Mouse (Mus musculus): ENCODE data around the gene Fbxo27. TPM values are rescaled to one million over a fixed set of nuclear protein-coding genes. Genes with fewer than 3 reads are reported as not detected.
A peak's percentile ranks its signal among the peaks of the same experiment; 100 is the strongest.
"Not testable (repeated sequence)": the region's sequence is repeated elsewhere in the genome, so short reads cannot be mapped to it uniquely, and the experiment has no call there.

The Fbxo27 gene
- 4.7 and 6.3 TPM in 2 replicates for polyA plus RNA-seq (2016; fragmentation: Nextera tagmentation; extraction: Ambion mirVana)

DNA sequence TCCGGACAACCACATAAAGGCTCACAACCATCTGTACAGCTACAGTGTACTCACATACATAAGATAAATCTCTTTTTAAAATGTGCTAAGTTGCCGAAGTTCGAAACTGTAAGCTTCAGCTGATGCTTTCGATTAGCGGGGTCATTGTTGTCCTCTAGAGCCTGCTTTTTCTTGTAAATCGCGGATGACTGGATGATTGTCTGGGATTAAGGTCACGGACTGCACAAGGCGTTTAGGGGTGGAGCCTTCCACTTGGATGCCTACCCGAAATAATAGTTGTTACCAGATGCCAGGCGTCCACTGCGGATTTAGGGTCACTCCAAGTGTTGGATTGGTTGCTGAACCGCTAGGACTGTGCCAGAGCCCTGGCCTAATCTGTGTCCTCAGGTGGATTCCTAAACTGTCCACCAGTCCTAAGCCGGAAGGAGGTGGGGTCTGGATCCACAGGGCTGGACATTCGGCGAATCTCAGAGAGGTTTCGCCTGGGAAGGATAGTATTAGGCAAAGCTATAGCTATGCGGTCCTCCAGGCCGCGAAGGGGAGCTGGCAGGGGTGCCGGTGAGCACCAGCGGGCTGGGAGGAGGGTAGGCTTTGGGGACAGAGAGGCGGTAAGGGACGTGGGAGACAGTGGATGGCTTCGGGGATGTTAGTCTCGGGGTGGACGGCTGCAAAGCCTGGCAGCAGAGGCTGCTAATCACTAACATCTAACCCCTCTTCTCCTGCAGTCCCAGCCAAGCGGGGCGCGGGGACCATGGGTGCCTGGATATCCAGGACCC is at the start of gene Fbxo27:
Fbxo27 (plus strand) TSS at position 305 of the 776 bp plus-strand sequence.
- Histone ChIP-seq H3K36me3 (0 out of 2 replicates have a peak, but pooled peaks cover 4% of the 10 kb centered on the region), H3K4me1 (peaks cover 15% of the 10 kb centered on the region), H3K4me3 (peak within 1 kb of the TSS; percentile 68), H3K27me3 (ENCODE audit: insufficient read depth, poor library complexity, severe bottlenecking) (peaks cover 32% of the 10 kb centered on the region), H3K9me3 (no peaks in the 10 kb centered on the region), H3K27ac (peak within 1 kb of the TSS; percentile 80)
- peak; percentile 77 for DNase-seq (ENCODE audit: low spot score)
- 33% methylated on average over 30 of the region's 30 CpGs for WGBS

DNA sequence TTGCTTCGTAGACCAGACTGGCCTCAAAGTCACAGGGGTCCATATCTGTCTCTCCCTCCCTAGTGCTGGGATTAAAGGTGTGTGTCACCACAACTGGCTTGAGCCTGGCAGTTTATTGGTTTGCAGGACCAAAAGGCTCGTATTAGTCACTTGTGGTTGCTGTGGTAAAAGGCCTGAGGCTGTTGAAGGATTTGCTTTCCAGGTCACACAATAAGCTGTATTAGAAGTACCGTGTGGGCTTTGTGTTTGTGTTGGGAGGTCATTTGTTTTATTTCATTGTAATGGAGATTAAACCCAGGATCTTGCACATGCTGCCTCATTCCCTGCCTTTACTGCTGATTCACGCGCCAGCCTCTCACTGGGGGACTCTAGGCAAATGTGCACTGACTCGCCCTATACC is 47.3 kb upstream of the Fbxo27 start:
- Histone ChIP-seq H3K9me3 (no peaks in the 10 kb centered on the region), H3K27ac (no peak overlapping the region), H3K4me1 (no peaks in the 10 kb centered on the region), H3K4me3 (no peak overlapping the region), H3K27me3 (ENCODE audit: insufficient read depth, poor library complexity, severe bottlenecking) (no peaks in the 10 kb centered on the region), H3K36me3 (no peaks in the 10 kb centered on the region)
- 75% methylated on average over 6 of the region's 6 CpGs for WGBS
- no peak for DNase-seq (ENCODE audit: low spot score)

DNA sequence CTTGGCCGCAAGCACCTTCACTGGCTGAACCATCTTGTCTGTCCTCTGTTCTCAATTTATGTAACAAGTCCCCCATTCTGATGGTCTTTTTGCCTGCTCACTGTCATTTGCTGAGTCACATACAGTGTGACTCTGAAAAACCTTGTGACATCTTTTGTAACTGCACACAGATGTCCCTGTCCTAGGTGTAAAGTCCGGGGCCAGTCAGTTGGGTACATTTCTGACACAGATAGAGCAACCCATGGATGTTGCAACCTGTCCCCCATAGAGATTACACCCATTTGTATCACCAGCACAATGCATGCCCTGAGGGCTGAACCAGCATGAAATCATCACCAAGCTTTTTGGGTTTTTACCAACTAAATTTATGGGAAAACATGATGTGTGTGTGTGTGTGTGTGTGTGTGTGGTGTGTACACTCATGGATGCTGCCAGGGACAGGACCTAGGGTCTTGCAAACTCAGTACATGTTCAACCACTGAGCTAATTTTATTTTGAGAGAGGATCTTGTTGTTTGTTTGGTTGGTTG is 46.6 kb upstream of the Fbxo27 start:
- H3K9me3 ChIP-seq: no peaks in the 10 kb centered on the region
- H3K27ac ChIP-seq: no peak overlapping the region
- DNase-seq (ENCODE audit: low spot score): no peak
- no peaks in the 10 kb centered on the region for H3K27me3 ChIP-seq (ENCODE audit: insufficient read depth, poor library complexity, severe bottlenecking)
- no peaks in the 10 kb centered on the region for H3K4me1 ChIP-seq
- 85% methylated on average over 2 of the region's 2 CpGs for WGBS
- H3K4me3 ChIP-seq: no peak overlapping the region
- no peaks in the 10 kb centered on the region for H3K36me3 ChIP-seq

- H3K4me3 ChIP-seq: no peak overlapping the region
- no peaks in the 10 kb centered on the region for H3K9me3 ChIP-seq
- no peaks in the 10 kb centered on the region for H3K36me3 ChIP-seq
- no peak overlapping the region for H3K27ac ChIP-seq
- no peaks in the 10 kb centered on the region for H3K27me3 ChIP-seq (ENCODE audit: insufficient read depth, poor library complexity, severe bottlenecking)
- no peak for DNase-seq (ENCODE audit: low spot score)
- WGBS: 51% methylated on average over 7 of the region's 7 CpGs
- H3K4me1 ChIP-seq: no peaks in the 10 kb centered on the region
Measured at GRCm38 (mm10) chr7:28647016-28647415, 45.6 kb upstream of the Fbxo27 start.

- H3K4me3 ChIP-seq: no peak overlapping the region
- H3K4me1 ChIP-seq: no peaks in the 10 kb centered on the region
- H3K36me3 ChIP-seq: no peaks in the 10 kb centered on the region
- H3K27ac ChIP-seq: no peak overlapping the region
- no peak for DNase-seq (ENCODE audit: low spot score)
- no peaks in the 10 kb centered on the region for H3K9me3 ChIP-seq
- no peaks in the 10 kb centered on the region for H3K27me3 ChIP-seq (ENCODE audit: insufficient read depth, poor library complexity, severe bottlenecking)
- WGBS: 86% methylated on average over 2 of the region's 2 CpGs
Measured at GRCm38 (mm10) chr7:28651157-28651556, 41.5 kb upstream of the Fbxo27 start.

- Histone ChIP-seq H3K4me3 (no peak overlapping the region), H3K4me1 (no peaks in the 10 kb centered on the region), H3K27me3 (ENCODE audit: insufficient read depth, poor library complexity, severe bottlenecking) (no peaks in the 10 kb centered on the region), H3K36me3 (no peaks in the 10 kb centered on the region), H3K9me3 (no peaks in the 10 kb centered on the region), H3K27ac (no peak overlapping the region)
- DNase-seq (ENCODE audit: low spot score): no peak
- 72% methylated on average over 4 of the region's 4 CpGs for WGBS
Measured at GRCm38 (mm10) chr7:28656430-28656829, 36.2 kb upstream of the Fbxo27 start.

GRCm38 (mm10) chr7:28665620-28666579 is 26.7 kb upstream of the Fbxo27 start:
- 32% methylated on average over 15 of the region's 15 CpGs for WGBS
- H3K9me3 ChIP-seq: no peaks in the 10 kb centered on the region
- DNase-seq (ENCODE audit: low spot score): no peak
- H3K27me3 ChIP-seq (ENCODE audit: insufficient read depth, poor library complexity, severe bottlenecking): 0 out of 2 replicates have a peak, but pooled peaks cover 4% of the 10 kb centered on the region
- H3K36me3 ChIP-seq: no peaks in the 10 kb centered on the region
- peak overlapping the region; percentile 15; the same call in 1 of the 2 replicates for H3K4me3 ChIP-seq
- 0 out of 2 replicates have a peak, but pooled peaks cover 3% of the 10 kb centered on the region for H3K4me1 ChIP-seq
- H3K27ac ChIP-seq: no peak overlapping the region

DNA sequence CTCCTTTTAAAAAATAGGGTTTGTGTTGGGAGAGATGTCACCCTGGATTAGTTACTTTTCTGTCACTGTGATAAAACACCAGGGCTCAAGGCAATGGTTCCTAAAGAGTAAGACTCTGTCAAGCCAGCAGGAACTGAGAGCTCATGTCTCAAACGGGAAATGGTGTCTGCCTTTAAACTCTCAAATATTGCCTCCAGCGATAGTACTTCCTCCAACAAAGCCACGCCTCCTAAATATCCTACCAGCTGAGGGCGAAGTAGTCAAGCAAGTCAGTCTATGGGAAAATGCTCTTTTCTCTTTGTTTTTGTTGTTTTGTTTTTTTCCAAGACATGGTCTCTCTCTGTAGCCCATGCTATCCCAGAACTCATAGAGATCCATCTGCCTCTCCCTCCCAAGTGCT is 21.5 kb upstream of the Fbxo27 start:
- Histone ChIP-seq H3K27ac (no peak overlapping the region), H3K4me1 (0 out of 2 replicates have a peak, but pooled peaks cover 2% of the 10 kb centered on the region), H3K4me3 (no peak overlapping the region), H3K27me3 (ENCODE audit: insufficient read depth, poor library complexity, severe bottlenecking) (no peaks in the 10 kb centered on the region), H3K36me3 (no peaks in the 10 kb centered on the region), H3K9me3 (no peaks in the 10 kb centered on the region)
- no peak for DNase-seq (ENCODE audit: low spot score)
- 70% methylated on average over 4 of the region's 4 CpGs for WGBS

DNA sequence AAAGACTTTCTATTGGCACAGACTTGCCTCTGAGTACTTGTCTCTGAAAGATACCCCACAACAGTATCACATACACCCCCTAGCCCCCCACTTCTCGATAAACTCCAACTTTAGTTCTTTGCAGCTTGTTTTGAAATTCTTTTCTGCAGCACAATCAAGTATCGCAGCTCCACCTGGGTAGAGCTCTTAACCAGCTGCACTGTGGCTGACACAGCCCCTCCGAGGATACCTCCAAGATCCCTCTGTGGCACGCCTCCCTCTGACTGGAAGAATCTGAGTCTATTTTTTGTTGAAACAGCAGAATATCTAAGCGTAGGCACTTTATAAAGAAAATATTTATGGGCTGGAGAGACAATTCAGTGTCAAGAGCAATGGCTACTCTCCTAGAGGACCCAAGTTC is 20.4 kb upstream of the Fbxo27 start:
- H3K27ac ChIP-seq: no peak overlapping the region
- 88% methylated on average over 5 of the region's 5 CpGs for WGBS
- H3K27me3 ChIP-seq (ENCODE audit: insufficient read depth, poor library complexity, severe bottlenecking): no peaks in the 10 kb centered on the region
- no peak overlapping the region for H3K4me3 ChIP-seq
- no peaks in the 10 kb centered on the region for H3K4me1 ChIP-seq
- H3K36me3 ChIP-seq: no peaks in the 10 kb centered on the region
- H3K9me3 ChIP-seq: no peaks in the 10 kb centered on the region
- no peak for DNase-seq (ENCODE audit: low spot score)

- 52% methylated on average over 5 of the region's 5 CpGs for WGBS
- not testable (repeated sequence) for H3K36me3 ChIP-seq; DNase-seq (ENCODE audit: low spot score); H3K27ac ChIP-seq; H3K27me3 ChIP-seq (ENCODE audit: insufficient read depth, poor library complexity, severe bottlenecking); H3K9me3 ChIP-seq; H3K4me3 ChIP-seq; H3K4me1 ChIP-seq
Measured at GRCm38 (mm10) chr7:28672786-28673185, 19.9 kb upstream of the Fbxo27 start.

- H3K36me3 ChIP-seq: no peaks in the 10 kb centered on the region
- 68% methylated on average over 9 of the region's 9 CpGs for WGBS
- H3K27me3 ChIP-seq (ENCODE audit: insufficient read depth, poor library complexity, severe bottlenecking): no peaks in the 10 kb centered on the region
- H3K27ac ChIP-seq: no peak overlapping the region
- no peak overlapping the region for H3K4me3 ChIP-seq
- H3K9me3 ChIP-seq: no peaks in the 10 kb centered on the region
- no peak for DNase-seq (ENCODE audit: low spot score)
- peaks cover 8% of the 10 kb centered on the region; the same call in 1 of the 2 replicates for H3K4me1 ChIP-seq
Measured at GRCm38 (mm10) chr7:28674994-28675393, 17.7 kb upstream of the Fbxo27 start.

GRCm38 (mm10) chr7:28675746-28676145 is 16.9 kb upstream of the Fbxo27 start:
- Histone ChIP-seq H3K4me3 (no peak overlapping the region), H3K36me3 (no peaks in the 10 kb centered on the region), H3K27me3 (ENCODE audit: insufficient read depth, poor library complexity, severe bottlenecking) (no peaks in the 10 kb centered on the region), H3K9me3 (no peaks in the 10 kb centered on the region), H3K27ac (no peak overlapping the region), H3K4me1 (peaks cover 8% of the 10 kb centered on the region; the same call in 1 of the 2 replicates)
- WGBS: 41% methylated on average over 11 of the region's 11 CpGs
- DNase-seq (ENCODE audit: low spot score): no peak
